Mouse (Mus musculus) cortical plate, adult 2 months (tissue): ENCODE measurements around the gene Gm49416.

Source experiments
- CTCF ChIP-seq: fragments of 200-500 bp; IDR thresholded peaks from 2 replicates; pipeline ENCODE4 v1.5.1; 2011; ENCODE audit warnings: mild to moderate bottlenecking, control low read depth, low read length; ENCODE audit not compliant: insufficient read depth; ENCODE audit errors: extremely low read depth
- POLR2A ChIP-seq: fragments of 200-500 bp; IDR thresholded peaks from 2 replicates; pipeline ENCODE4 v1.6.1; 2011; ENCODE audit warnings: mild to moderate bottlenecking, low read length, control low read depth; ENCODE audit not compliant: insufficient read depth; ENCODE audit errors: extremely low read depth

- TF ChIP-seq CTCF (no peak), POLR2A (peak; percentile 42; the same call in 1 of the 2 replicates)
These were observed 52.9 kb downstream of the Gm49416 start, which contains the start of gene Mta2 for GRCm38 (mm10) chr19:8941515-8942217.
